Mouse (Mus musculus): ENCODE results near the gene Rufy3. TPM values are rescaled to one million over a fixed set of nuclear protein-coding genes. Genes with fewer than 3 reads are reported as not detected.

Rufy3 gene
- total RNA-seq, 2 experiments from 2014 or later: 48.8 to 49.6 TPM

DNA sequence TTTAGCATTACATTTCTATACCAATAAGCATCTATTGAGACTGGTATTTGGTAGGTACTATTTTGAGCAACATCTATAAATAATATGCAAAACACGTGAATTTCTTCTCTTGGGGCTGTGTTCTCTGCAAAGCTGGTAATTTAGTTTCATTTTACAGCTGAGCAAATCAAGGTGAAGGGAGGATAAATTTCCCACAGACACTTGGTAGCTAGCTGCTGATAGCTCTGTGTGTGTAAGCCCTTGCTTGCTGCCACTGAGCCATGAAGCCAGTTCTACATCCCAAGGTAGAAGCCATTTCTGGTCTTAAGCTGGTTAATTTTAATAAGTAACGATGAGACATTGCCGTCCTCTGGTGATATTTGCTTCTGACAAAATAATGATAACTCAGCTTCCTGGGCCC is 10.0 kb downstream of the Rufy3 start:
- DNase-seq (ENCODE audit: low spot score in 2 of 2): no peak

DNA sequence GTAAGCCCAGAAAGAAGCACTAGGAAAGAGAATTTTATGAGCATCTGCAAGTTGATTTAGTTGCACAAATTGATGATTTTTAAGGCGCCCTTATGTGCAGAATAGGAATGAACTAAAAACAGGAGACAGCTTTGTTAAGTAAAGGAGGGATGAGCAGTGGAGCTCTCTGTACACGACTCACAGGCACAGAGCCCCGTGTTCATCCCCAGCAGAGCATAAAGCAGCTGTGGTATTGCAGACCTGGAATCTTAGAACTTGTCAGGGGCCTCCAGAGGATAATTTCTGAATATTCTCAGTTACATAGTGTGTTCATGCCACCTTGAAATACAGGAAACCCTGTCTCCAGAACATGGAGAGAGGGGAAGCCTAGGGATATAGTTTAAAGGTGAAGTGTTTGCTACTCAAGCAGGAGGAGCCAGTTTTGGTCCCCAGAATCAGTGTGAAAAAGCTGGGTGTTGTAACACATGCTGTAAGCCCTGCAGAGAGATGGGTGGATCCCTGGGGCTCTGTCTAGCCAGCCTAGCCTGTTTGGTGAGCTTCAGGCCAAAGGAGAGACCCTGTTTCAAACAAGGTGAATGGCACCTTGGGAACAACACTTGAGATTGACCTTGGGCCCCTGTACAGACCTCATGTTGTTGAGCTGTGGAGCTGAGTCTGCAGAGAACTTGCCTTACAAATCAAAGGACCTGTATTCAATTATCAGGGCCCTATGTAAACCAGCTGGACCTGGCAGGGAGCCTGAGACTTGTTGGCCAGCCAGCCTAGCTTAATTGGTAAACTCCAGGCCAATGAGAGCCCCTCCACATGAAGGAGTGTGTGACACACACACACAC is 10.9 kb downstream of the Rufy3 start:
- DNase-seq (ENCODE audit: low spot score in 2 of 2): no peak

DNA sequence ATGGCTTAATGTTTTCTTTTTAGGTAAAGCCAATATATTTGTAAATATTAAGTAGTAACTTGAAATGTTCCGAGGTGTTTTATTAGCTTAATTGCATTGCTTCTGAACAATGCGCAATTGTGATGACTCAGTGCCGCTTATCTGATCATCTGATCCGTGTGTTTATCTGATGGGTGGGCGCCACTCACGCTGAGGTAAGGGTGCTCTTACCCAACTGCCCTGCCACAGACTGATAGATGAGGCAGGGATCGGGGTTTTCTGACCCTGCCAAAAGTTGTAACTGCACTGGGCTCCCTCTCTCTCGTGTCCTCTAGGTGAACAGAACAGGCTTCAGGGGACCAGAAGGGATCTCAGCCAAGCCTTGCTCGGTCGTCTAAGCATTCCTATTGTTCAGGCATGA is 15.8 kb downstream of the Rufy3 start:
- DNase-seq (ENCODE audit: low spot score in 2 of 2): no peak

DNA sequence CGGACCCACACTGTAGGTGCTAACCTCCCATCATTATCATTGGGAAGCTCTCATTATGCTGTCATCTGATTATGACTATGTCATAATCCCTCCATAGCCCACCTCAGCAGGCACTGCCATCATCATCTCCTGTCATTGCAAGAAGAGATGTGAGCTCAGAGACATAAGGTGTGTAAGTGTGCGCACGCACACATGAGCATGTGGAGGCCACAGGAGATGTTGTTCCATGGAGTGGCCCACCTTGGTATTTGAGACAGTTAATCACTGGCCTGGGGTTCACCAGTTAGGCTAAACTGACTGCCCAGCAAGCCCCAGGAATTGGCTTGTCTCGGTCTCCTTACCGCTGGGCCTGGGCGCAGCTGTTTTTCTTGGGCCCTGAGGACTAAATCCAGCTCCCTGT is 16.5 kb downstream of the Rufy3 start:
- no peak for DNase-seq (ENCODE audit: low spot score in 2 of 2)

DNA sequence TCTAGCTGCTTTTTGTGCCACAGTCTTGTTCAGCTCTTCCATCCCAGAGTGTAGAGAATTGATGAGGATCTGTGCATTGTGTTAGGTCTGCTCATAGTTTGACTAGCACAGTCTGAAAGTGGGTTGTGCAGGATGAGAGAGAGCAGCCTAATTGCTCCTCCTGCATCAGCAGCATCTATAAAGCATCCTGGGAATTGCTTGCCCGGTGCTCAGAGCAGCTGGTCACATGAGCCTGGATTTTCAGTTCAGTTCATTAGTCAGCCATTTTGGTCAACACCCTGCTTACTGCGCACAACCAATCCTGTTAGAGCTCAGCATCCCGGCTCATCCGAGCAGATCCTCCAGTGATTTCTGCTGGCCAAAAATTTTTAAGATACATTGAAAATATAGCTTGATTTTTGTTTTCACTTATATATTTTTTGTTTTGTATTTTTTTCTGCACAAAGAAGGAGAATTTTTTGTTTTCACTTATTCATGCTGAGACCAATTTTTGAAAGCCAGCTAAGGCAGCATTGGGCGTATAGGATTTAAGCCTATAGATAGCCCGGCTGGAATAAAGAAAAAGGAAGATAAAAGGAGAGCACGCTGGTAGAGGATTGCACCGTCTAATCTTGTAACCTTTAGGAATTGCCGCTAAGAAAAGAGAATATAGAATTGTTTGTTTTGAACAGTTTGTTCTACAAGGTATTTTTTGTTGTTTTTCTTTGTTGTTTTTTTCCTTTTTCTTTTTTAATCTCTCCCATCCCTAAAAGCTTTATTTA is 18.6 kb downstream of the Rufy3 start:
- no peak for DNase-seq (ENCODE audit: low spot score in 2 of 2)

DNA sequence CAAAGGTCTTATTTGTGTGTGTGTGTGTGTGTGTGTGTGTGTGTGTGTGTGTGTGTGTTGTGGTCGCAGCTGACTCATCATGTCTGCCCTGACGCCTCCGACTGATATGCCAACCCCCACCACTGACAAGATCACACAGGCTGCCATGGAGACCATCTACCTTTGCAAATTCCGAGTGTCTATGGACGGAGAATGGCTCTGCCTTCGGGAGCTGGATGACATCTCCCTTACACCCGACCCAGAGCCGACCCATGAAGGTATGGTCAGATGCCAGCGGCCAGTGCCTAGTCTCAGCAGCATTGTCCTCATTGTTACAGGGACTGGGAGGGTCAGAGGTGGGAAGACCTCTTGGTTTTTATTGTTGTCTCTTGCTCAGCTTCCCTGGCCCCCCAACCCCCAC is 19.2 kb downstream of the Rufy3 start:
- DNase-seq (ENCODE audit: low spot score in 2 of 2): no peak

DNA sequence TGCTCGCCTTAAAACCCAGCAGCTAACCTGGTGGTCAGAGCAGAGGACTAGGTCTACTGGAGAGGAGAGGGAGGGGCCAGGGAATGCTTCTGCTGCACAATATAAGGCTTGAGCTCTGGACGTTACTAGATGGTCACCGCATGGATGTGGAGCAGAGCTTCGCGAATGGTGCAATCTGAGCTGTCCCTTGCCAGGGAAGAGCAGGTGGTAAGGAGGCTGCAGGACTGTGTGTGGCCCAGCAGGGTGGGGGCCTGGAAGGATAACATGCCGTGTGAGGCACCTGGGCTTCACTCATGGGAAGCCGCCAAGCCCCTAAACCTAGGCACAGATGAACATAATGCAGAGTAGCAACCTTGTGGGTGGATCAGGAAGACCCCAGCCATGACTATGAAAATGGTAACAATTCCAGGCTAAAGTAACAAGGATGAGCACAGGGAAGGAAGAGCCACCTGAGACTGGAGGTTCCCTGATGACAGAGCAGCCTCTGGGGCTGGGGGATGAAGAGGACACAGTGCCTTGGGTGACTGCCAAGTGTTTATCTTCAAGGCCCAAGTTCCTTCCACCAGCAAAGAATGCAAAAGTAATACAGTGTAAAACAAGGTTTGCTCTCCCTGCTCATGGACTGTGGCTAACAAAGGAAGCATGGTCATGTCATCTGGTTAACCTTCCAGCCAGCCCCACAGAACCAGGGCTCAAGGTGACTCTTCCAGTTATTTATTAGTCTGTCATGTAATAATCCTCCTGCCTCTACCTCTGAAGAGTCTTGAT is 21.8 kb downstream of the Rufy3 start:
- DNase-seq (ENCODE audit: low spot score in 2 of 2): no peak

DNA sequence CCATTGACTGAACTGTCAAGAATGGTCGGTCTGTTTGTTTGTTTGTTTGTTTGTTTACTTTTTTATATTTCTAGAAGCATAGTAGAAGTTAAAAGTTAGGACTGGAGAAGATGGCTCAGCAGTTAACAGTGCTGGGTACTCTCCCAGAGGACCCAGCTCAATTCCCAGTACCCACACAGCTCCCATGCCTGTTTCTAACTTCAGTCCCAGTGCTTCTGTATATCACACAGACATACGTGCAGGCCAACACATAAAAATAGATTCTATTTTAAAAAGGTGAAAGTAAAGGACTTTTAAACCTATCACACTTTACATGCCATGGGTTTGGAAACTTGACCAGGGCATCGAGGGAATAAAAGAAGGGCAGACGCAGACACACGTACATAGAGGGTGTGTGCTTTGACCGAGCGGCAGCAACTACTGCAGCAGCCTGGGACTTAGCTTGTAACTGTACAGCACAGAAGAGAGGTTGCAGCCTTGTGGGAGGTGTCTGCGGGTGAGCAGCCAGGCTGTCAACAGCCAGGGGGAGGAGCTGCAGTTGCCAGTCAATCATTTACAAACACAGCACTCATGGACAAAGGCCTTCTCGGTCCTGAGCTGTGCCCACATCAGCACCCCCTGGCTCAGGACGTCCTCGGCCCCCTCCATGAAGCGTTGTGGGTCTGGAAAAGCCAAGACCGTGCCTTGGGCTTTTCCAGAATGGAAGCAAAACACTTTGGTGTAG is 22.5 kb downstream of the Rufy3 start:
- DNase-seq (ENCODE audit: low spot score in 2 of 2): no peak

DNA sequence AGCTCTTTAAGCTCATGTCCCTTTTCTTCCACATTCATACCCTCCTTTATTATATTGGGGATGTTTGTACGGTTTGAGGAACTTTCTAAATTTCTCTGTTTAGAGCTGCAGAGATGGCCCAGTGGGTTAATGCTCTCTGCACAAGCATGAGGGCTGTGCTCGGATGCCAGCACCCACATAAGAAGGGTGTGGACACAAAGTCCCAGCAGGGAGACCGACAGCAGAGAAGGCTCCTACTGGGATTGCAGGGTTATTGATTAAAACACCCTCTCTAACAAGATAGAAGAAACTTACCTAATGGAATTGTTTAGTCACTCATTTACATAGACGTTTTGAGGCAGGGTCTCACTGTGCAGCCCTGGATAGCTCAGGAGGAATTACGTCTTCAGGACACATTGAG is 23.6 kb downstream of the Rufy3 start:
- no peak for DNase-seq (ENCODE audit: low spot score in 2 of 2)

DNA sequence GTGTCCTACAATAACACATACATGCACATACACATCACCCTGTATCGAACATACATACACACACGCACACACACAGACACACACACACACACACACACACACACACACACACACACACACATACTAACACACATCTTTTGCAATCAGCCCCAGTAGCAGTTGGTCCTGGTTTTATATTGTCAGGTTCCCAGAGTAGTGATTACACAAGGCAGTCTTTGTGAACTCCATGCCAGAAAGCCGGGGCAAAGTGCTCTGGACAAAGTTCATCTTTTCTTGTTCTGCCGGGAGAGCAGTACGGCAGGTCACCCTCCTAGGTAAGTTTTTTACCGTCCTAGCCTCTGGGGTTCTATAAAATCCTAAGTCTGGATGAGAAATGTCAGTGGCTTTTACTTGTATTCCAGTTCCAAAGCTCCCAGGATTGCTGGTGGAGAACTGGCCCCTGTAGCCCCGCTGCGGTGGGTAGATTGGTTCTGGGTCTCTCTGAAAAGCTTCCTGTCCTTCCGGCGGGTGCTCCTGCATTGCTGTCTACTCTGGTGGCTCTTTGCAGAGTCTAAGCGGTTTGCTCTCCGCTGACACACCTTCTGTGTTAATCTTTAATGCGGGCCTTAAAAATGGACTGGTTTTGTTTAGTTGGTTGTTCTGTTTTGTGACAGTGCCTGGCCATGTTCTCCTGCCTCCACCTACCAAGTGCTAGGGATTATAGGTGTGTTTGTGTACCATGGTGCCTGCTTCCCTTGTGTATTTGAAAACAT is 28.8 kb downstream of the Rufy3 start:
- no peak for DNase-seq (ENCODE audit: low spot score in 2 of 2)

DNA sequence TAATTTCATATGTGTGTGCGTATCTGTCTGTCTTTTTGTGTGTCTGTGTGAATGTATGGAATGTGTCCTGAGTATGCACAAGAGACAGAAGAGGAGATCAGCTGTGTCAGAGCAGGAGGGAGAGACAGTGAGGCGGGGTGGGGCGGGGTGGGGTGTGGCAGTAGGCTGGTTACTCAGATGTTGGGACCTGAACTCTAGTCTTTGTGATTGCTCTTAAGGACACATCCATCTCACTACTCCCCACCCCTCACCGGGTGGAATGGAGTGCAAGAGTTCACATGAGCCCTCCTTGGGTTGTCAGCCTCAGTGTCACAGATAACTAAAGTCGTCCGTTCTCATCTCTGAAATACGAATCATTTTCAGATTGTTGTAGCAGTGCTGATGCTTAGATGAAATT is 29.3 kb downstream of the Rufy3 start:
- DNase-seq (ENCODE audit: low spot score in 2 of 2): no peak

DNA sequence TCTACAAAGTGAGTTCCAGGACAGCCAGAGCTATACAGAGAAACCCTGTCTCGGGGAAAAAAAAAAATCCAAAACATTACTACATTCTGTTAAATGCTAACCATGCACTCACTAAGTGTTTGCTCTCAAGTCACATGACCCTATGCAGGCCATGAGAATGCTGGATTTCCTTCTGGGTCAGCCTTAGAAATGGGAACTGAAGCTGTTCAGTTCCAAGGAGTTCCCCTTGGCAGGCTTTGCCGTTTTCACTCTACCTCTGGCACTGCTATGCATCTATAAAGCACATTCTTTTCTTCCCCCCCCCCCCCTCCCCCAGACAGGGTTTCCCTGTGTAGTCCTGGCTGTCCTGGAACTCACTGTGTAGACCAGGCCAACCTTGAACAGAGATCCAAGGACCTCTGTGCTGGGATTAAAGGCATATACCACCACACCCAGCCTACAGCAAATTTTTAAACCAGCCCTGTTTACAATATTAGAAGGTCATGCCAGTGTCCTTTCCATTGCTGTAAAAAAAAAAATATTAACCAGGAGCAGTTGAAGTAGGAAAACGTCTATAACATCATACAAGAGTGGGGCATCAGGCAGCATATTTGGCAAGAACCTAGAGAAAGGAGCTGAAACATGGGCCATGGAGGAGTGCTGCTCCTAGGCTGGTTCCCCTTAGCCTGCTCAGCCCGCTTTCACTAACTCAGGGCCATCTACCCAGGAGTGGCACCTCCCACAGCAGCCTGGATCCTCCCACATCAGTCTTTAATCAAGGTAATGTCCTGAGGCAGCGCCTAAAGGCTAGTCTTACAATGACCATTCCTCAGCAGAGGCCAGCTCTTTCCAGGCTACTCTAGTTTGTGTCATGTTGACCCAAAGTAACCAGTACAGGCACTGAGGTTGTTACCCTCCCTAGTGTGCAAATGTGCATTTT is 31.0 kb downstream of the Rufy3 start:
- no peak for DNase-seq (ENCODE audit: low spot score in 2 of 2)

DNA sequence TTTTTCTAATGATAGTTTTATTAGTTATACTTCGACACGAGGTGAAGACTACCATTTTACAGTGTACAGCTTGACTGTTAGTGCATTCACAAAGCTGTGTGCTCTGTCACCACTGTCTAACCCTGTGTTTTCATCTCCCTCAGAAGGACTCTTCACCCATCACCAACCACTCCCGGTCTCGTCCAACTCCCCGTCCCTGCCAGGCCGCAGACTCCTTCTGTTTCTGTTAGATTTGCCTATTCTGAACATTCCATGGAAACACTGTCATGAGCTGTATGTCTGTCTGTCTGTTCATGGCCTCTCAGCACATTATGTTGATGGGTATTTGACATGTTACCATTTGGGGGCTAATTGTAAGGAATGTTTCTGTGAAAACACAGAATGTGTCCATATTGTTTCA is 34.1 kb downstream of the Rufy3 start:
- no peak for DNase-seq (ENCODE audit: low spot score in 2 of 2)

DNA sequence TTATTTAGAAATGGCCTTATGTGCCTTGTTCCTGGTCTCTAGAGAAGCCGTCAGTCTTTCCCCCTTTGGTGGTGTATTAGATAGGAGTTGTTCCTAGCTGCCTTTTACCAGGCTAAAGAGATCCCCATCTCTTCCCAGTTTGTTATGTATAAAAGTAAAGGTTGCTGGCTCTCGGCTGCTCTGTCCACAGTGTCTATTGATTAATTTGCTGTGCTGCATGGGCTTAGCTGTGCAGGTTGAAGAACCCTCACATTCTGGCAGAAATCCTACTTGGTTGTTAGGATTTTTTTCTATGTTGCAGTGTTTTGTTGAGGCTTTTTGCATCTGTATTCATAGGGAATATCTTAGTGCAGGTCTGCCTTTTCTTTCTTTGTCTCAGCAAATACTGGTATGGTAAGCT is 37.2 kb downstream of the Rufy3 start:
- DNase-seq (ENCODE audit: low spot score in 2 of 2): no peak

DNA sequence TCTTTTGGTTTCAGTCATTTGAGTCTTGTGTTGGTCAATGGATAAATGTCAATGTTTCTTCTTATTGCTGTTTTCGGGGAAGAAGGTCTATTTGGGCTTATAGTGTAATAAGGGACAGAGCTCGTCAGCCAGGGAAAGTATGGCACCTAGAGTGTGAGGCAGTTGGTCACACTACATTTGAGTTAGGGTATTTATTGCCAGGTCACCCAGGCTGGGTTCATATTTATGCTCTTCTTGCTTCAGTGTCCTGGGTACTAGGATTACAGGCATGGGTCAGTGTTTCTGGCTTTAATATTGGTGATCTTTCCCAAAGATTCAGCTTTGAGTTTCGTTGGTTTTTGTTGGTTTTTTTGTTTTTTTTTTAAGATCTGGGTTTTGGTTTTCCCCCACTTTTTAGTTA is 37.9 kb downstream of the Rufy3 start:
- no peak for DNase-seq (ENCODE audit: low spot score in 2 of 2)

DNA sequence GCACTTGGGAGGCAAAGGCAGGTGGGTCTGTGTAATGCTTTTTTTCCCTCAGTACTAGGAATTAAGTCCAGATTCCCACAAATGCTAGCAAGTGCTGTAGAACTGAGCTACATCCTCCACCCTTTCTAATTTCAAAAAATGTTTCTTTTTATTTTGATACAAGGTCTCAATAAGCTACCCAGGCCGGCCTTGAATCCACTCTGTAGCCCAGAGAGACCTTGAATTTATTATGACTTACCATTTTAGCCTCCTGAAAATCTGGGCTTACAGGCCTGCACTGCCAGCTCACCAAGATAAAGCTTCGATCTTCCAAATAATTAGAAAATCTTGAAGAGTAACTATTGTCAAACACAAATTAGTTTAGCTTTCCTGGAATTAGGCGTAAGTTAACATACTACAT is 39.2 kb downstream of the Rufy3 start:
- DNase-seq (ENCODE audit: low spot score in 2 of 2): no peak

DNA sequence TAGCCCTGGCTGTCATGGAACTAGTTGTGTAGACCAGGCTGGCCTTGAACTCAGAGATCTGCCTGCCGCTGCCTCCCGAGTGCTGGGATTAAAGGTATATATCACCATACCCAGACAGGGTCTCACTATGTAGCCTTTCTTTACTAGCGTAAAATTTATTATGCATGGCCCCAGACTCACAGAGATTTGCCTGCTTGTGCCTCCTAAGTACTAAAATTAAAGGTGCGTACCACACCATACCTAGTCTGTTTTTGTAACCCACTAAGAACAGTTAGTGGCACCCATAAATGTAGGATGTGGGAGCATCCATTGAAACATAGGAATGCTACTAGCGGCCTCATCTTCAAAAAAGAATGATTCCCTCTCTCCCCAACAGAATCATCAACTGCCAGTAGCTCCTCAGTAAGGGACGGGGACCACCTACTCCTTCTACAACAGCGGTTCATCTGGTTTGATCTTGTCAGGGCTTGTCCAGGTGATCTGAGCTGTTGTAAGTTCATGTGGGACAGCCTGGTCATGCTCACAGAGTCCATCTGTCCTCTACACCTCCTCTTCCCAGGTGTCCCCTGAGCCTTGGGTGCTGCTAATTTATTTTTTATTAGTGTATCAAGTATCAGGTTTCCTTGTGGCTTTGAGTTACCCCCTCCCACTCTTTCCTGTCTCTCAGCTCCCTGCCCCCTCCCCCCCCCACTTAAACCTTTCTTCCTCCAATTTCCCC is 40.0 kb downstream of the Rufy3 start:
- no peak for DNase-seq (ENCODE audit: low spot score in 2 of 2)

DNA sequence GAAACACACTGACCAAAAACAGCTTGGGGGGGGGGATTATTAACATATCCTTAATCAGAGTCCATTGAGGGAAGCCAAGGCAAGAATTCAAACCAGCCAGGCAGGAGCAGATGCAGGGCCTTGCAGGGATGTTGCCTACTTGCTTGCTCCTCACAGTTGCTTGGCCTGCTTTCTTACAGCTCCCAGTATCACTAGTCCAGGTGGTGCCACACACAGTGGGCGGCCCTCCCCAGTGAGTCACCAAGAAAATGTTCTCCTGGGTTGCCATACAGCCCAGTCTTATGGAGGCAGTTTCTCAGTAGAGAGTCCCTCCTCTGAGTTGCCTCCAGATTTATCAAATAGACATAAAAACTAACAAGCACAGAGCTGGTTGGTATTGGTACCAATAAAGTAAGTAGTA is 49.3 kb downstream of the Rufy3 start:
- no peak for DNase-seq (ENCODE audit: low spot score in 2 of 2)

DNA sequence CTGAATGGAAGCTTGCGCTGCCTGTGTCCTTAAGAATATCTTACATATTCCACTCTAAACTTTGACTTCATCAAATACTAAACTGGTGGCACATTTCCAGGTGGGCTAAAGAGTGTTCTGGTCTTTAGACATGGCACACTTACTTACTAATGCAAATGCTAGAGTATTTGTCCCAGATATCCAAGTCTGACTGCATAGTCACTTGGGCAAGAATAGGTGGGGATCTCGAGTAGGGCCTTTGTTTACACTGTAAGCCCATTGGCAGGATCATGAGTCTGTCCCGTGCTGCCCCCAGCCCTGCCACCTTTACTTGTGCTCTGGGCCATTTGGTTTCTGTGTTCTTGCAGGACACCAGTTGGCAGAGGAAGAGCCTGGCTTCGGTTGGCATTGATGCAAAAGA is 52.1 kb downstream of the Rufy3 start:
- DNase-seq (ENCODE audit: low spot score in 2 of 2): no peak

Data from adrenal gland, postnatal 4 days (tissue).